Mouse (Mus musculus): ENCODE data around the gene Rrp12.

- TF ChIP-seq EP300 (IDR thresholded peaks at IDR 0.05; ENCODE audit: insufficient read depth, low read depth, low read length) (no peak), CTCF (IDR thresholded peaks at IDR 0.05) (no peak)
Observed at GRCm38 (mm10) chr19:41831101-41831570, 64.8 kb downstream of the Rrp12 start.
